Mouse (Mus musculus) liver, postnatal 0 days (tissue): ENCODE measurements at regions not wholly inside any gene's neighbourhood (a gene's known extent, or its start where the extent isn't known, plus 50 kb on each side); places are given as distances from the start of the nearest gene placed in this dataset.
"Not testable (repeated sequence)": the region's sequence is repeated elsewhere in the genome, so short reads cannot be mapped to it uniquely, and the experiment has no call there.

Source experiments
- ATAC-seq: fragments of 200-750 bp; cut with Nextera tagmentation; 2 replicates; pipeline ENCODE4 v1.8.0; 2017; ENCODE audit warnings: mild to moderate bottlenecking, moderate library complexity
- DNase-seq: peaks from one replicate; pipeline ENCODE4 v3.0.0-alpha.2; 2016
- H3K27ac ChIP-seq: fragments of 300-500 bp; sonication (generic); 2 replicates; pipeline ENCODE4 v1.5.1; 2014; ENCODE audit warnings: antibody characterized with exemption, moderate library complexity, mild to moderate bottlenecking, low read depth
- H3K27me3 ChIP-seq: fragments of 300-500 bp; sonication (generic); 2 replicates; pipeline ENCODE4 v1.6.1; 2014; ENCODE audit warnings: low read length, control low read depth, mixed read lengths; ENCODE audit not compliant: insufficient read depth
- H3K36me3 ChIP-seq: fragments of 300-500 bp; sonication (generic); replicated peaks from 2 replicates; pipeline ENCODE4 v1.6.1; 2014; ENCODE audit warnings: mild to moderate bottlenecking, control low read depth, low read length, moderate library complexity, mixed read lengths; ENCODE audit not compliant: insufficient read depth
- H3K4me1 ChIP-seq: fragments of 300-500 bp; sonication (generic); 2 replicates; pipeline ENCODE4 v1.6.1; 2014; ENCODE audit warnings: antibody characterized with exemption, mild to moderate bottlenecking, control low read depth; ENCODE audit not compliant: insufficient read depth
- H3K4me2 ChIP-seq: fragments of 300-500 bp; sonication (generic); 2 replicates; pipeline ENCODE4 v1.6.1; 2014; ENCODE audit warnings: low read depth, mild to moderate bottlenecking, low read length, moderate library complexity, mixed read lengths
- H3K4me3 ChIP-seq: fragments of 300-500 bp; sonication (generic); 2 replicates; pipeline ENCODE4 v1.5.1; 2014; ENCODE audit warnings: low read depth, low read length
- H3K9ac ChIP-seq: fragments of 300-500 bp; sonication (generic); replicated peaks from 2 replicates; pipeline ENCODE4 v1.6.1; 2014; ENCODE audit warnings: mild to moderate bottlenecking, moderate library complexity
- H3K9me3 ChIP-seq: fragments of 300-500 bp; sonication (generic); 2 replicates; pipeline ENCODE4 v1.6.1; 2016; ENCODE audit warnings: mild to moderate bottlenecking, control low read depth, low read length, mixed read lengths
- CTCF ChIP-seq: sonication (generic); IDR thresholded peaks from 2 replicates; pipeline ENCODE4 v1.5.1; 2016; ENCODE audit warnings: antibody characterized with exemption, low read depth
- EP300 ChIP-seq: IDR thresholded peaks from 2 replicates; pipeline ENCODE4 v1.6.1; 2016; ENCODE audit warnings: antibody characterized with exemption, low read depth, mild to moderate bottlenecking
- WGBS: fragments of 180-500 bp; shearing (Covaris S2); extraction: QIAGEN DNeasy Blood & Tissue Kit; methylation state at CpG from one replicate; pipeline ENCODE4 v1.1.7; 2014; ENCODE audit not compliant: insufficient replicate concordance; 5-methylcytosine and 5-hydroxymethylcytosine counted together

- WGBS: 64% methylated on average over 4 of the region's 4 CpGs
- DNase-seq: no peak
- no peak overlapping the region for H3K27ac ChIP-seq
- H3K4me1 ChIP-seq: no peaks in the 10 kb centered on the region
- no peak for TF ChIP-seq CTCF
- TF ChIP-seq EP300: no peak
- no peak overlapping the region for H3K9ac ChIP-seq
- no peak overlapping the region for H3K4me3 ChIP-seq
- no peaks in the 10 kb centered on the region for H3K27me3 ChIP-seq
- H3K4me2 ChIP-seq: no peak overlapping the region
- no peak for ATAC-seq
- no peaks in the 10 kb centered on the region for H3K36me3 ChIP-seq
- no peaks in the 10 kb centered on the region for H3K9me3 ChIP-seq
Observed at GRCm38 (mm10) chr15:3699234-3699814, 116.0 kb upstream of the Ghr start.

- DNase-seq (no peak), ATAC-seq (no peak)
- no peak for TF ChIP-seq EP300
- TF ChIP-seq CTCF: no peak
- H3K4me2 ChIP-seq: no peak overlapping the region
- no peak overlapping the region for H3K4me3 ChIP-seq
- no peaks in the 10 kb centered on the region for H3K4me1 ChIP-seq
- no peaks in the 10 kb centered on the region for H3K36me3 ChIP-seq
- no peak overlapping the region for H3K9ac ChIP-seq
- H3K27me3 ChIP-seq: no peaks in the 10 kb centered on the region
- no peak overlapping the region for H3K27ac ChIP-seq
- 56% methylated on average over 1 of the region's 1 CpGs for WGBS
- no peaks in the 10 kb centered on the region for H3K9me3 ChIP-seq
Observed at GRCm38 (mm10) chr15:3685254-3685653, 102.0 kb upstream of the Ghr start.

GRCm38 (mm10) chr15:3677026-3677425, 93.7 kb upstream of the Ghr start:
- not testable (repeated sequence) for H3K9ac ChIP-seq, H3K4me3 ChIP-seq, H3K36me3 ChIP-seq, H3K9me3 ChIP-seq, DNase-seq, H3K4me1 ChIP-seq, H3K27me3 ChIP-seq, H3K27ac ChIP-seq, H3K4me2 ChIP-seq, ATAC-seq
- WGBS: 46% methylated on average over 4 of the region's 4 CpGs

- Histone ChIP-seq H3K27me3 (no peaks in the 10 kb centered on the region), H3K4me2 (no peak overlapping the region), H3K9me3 (no peaks in the 10 kb centered on the region), H3K4me3 (no peak overlapping the region), H3K4me1 (no peaks in the 10 kb centered on the region), H3K27ac (no peak overlapping the region), H3K36me3 (no peaks in the 10 kb centered on the region), H3K9ac (no peak overlapping the region)
- no peak for DNase-seq
- ATAC-seq: no peak
- 68% methylated on average over 2 of the region's 2 CpGs for WGBS
- TF ChIP-seq EP300 (no peak), CTCF (no peak)
Observed at GRCm38 (mm10) chr15:3672586-3672985, 89.3 kb upstream of the Ghr start.

- no peak for DNase-seq
- H3K27me3 ChIP-seq: no peaks in the 10 kb centered on the region
- H3K36me3 ChIP-seq: no peaks in the 10 kb centered on the region
- H3K4me2 ChIP-seq: no peak overlapping the region
- H3K4me1 ChIP-seq: no peaks in the 10 kb centered on the region
- no peak overlapping the region for H3K4me3 ChIP-seq
- H3K9me3 ChIP-seq: no peaks in the 10 kb centered on the region
- 64% methylated on average over 3 of the region's 3 CpGs for WGBS
- TF ChIP-seq CTCF: no peak
- no peak for TF ChIP-seq EP300
- no peak for ATAC-seq
- H3K9ac ChIP-seq: no peak overlapping the region
- no peak overlapping the region for H3K27ac ChIP-seq
Observed at GRCm38 (mm10) chr15:3671169-3671568, 87.9 kb upstream of the Ghr start.

- Histone ChIP-seq H3K4me1 (no peaks in the 10 kb centered on the region), H3K9ac (no peak overlapping the region), H3K4me2 (no peak overlapping the region), H3K27me3 (no peaks in the 10 kb centered on the region), H3K27ac (no peak overlapping the region), H3K36me3 (no peaks in the 10 kb centered on the region), H3K9me3 (no peaks in the 10 kb centered on the region), H3K4me3 (no peak overlapping the region)
- WGBS: 85% methylated on average over 1 of the region's 1 CpGs
- ATAC-seq (no peak), DNase-seq (no peak)
- TF ChIP-seq CTCF (no peak), EP300 (no peak)
Observed at GRCm38 (mm10) chr15:3669411-3669810, 86.1 kb upstream of the Ghr start.

- H3K27ac ChIP-seq: no peak overlapping the region
- no peak overlapping the region for H3K4me3 ChIP-seq
- no peaks in the 10 kb centered on the region for H3K27me3 ChIP-seq
- no peak for DNase-seq
- no peak overlapping the region for H3K9ac ChIP-seq
- H3K4me1 ChIP-seq: no peaks in the 10 kb centered on the region
- H3K36me3 ChIP-seq: no peaks in the 10 kb centered on the region
- no peak for ATAC-seq
- H3K9me3 ChIP-seq: no peaks in the 10 kb centered on the region
- H3K4me2 ChIP-seq: no peak overlapping the region
- WGBS: 89% methylated on average over 2 of the region's 2 CpGs
- TF ChIP-seq CTCF (no peak), EP300 (no peak)
Observed at GRCm38 (mm10) chr15:3668863-3669262, 85.6 kb upstream of the Ghr start.
